Mouse (Mus musculus): ENCODE data around the gene Gm26920.

DNA sequence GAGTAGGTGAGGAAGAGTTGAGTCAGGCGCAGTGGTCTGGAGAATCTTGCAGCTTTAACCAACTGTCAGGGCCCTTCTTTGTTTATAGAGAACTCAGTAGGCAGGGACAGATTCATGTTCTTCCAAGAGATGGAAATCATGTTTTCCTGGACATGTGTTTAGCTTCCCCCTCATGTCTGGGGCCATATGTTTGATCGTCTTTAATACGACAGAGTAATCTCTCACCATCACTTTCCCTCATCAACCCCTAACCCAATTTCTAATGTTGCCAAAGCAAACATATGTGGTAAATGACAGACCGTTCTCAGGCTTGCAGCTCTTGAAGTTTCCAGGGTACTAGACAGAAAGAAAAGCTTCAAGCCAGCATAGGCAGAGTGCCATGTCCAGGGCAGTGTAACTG, 42.1 kb downstream of the Gm26920 start:
- TF ChIP-seq POLR2A (IDR thresholded peaks at IDR 0.05; ENCODE audit: extremely low read depth, insufficient read depth, low read length) (no peak), CTCF (IDR thresholded peaks at IDR 0.05; ENCODE audit: low read depth, low read length) (no peak)

Data from liver, adult 2 months (tissue).